Mouse (Mus musculus) thymus, postnatal 36 days (tissue): ENCODE measurements around the gene Cdk17.

Experiments used
- DNase-seq, 2 experiments: peaks; one replicate each; pipeline ENCODE4 v3.0.0; 2022; ENCODE audit warnings: mixed read lengths in 2 of 2

The Cdk17 gene

DNA sequence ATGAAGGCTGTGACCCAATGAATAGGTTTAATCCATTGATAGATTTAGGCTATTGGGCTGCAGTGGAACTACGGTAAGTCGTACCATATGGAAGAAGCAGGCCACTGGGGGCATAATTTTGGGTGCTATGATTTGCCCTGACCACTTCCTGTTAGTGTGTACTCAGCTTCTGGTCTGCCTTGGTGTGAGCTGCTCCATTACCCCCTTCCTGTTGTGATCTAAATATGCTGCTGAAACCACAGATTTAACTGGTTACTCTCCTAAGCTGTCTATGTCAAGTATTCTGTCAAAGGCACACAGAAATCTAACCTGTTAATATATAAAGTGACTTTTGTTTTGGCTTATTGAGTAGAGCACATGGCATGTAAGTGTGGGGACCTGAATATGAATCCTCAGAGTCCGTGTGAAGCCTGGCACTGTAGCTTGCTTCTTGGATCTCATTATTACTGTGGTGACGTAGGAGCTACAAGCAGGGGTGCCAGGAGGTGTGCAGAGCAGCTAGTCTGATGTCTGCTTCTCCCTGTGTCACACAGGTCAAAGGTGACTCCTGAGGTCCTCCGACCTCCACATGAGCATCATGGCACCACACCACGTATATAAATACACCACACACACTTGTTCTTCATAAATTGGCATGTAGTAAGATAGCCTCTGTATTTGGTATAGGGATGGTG, 10.6 kb downstream of the Cdk17 start:
- no peak for DNase-seq

DNA sequence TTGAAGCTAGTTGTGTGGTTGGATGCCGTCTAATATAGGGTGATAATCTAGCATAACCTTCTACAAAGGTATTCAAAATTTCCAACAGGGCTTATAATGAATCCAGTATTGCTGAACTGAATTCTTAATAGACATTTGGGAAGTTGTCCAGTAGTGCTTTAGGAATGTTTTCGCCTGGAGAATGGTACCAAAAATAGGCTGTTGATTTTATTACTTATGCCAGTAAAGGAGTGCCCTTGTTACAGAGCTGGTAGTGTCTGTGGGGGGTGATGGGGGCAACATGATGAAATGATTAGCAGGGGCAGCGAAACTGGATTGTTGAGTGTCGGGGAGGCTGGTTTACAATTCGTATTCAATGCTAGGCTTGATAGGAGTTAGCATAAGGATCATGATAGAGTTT, 16.8 kb downstream of the Cdk17 start:
- DNase-seq = no peak

DNA sequence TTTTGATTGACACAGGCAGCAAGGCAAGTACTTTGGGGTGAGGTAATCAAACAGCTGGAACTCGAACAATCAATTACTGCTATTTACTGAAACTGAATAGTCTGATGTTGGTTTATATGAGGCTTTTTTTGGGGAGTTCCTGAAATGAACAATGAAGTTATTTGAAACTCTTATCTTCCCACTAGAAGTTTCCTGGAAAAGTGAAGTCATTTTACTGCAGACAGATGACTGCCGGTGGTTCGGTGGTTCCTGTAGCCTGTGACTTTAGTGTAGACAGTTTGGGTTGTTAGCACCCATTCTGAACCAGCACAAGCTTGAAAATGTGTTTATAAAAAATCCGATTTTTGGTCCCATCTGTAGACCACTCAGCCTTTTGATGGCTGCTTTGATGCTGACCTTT, 17.2 kb downstream of the Cdk17 start:
- DNase-seq = no peak

DNA sequence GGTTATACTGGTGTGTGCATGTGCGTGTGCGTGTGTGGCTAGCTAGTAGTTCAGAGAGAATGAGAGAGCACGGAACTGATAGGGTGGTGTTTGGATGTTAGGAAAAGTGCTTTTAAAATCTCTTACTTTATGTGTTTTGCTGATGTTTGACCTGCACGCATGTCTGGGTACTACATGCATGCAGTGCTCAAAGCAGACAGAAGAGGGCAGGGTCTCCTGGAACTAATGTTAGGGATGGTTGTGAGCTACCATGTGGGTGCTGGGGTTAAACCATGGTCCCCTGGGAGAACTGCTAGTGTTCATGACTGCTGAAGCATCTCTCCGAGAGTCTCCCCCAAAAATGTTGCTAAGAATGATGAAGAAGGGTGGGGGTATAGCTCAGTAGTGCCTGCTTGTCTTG, 18.0 kb downstream of the Cdk17 start:
- DNase-seq = peak in 1 of 2 experiments; percentile 23

DNA sequence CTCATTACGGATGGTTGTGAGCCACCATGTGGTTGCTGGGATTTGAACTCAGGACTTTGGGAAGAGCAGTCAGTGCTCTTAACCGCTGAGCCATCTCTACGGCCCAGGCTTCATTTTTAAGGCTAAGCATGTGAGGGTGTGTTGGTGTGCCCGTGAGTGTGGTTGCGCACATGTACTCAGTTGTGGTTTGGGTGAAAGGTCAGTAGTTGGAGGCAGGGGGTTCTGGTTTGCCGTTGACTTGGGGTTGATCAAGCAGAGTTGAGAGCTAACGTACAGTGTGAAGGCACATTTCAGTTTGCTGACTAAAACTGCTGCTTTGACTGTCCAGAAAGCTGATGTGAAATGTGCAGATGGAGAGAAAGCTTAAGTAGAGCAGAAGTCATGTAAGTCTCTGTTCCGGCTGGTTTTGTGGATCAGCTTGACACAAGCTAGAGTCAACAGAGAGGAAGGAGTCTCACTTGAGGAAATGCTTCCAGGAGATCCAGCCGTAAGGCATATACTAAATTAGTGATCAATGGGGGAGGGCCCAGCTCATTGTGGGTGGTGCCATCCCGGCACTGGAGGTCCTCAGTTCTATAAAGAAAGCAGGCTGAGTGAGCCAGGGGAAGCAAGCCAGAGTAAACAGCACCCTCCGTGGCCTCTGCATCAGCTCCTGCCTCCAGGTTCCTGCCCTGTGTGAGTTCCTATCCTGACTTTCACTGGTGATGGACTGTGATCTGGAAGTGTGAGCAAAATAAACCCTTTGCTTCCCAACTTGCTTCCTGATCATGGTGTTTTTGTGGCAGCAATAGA, 19.2 kb downstream of the Cdk17 start:
- no peak for DNase-seq

DNA sequence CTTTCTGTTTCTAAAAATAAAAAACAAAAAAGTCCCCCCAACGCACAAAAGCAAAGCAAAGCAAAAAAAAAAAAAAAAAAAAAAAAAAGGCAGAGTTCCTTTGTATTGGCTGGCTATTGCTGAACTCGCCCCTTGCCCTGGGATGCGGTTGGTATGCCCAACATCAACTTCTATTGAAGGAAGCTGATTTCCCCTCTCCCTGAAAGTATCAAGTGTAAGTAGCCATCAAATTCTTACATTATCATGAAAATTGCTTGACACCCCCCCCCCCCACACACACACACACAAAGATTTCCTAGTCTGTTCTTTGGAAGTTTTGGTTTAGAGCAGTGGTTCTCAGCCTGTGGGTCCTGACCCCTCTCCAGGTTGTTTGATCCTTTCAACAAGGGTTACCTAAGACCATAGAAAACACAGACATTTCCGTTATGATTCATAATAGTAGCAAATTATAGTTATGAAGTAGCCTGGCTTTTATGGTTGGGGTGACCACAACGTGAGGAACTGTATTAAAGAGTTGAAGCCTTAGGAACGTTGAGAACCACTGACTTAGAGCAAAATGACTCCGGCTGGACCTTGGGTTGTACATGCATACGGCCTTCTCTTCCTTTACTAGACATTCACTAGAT, 23.8 kb downstream of the Cdk17 start:
- no peak for DNase-seq

DNA sequence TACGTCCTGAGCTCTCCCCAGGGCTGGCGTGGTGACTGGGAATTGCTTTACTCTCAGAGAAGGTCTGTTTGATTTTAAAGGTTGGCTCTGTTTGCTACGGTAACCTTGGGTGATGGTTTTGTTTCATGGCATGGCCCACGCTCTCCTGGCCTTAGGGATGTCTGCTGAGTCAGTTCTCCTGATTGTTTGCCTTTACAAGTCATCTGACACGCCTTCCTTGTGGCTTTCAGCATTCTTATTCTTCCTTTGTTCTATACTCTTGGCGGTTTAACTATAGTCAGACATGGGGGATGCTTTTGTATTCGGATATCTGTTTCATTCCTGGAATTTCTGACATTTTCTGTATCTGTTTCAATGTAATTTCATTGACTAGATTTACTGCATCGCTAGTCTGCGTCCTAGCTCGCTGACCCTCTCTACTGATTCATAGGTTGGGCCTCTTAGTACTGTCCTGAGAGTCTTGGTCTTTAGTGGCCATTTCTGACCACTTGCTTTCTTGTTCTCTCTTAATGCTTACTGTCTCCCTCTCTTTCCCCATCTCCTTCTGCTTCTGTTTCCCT, 27.8 kb downstream of the Cdk17 start:
- no peak for DNase-seq

DNA sequence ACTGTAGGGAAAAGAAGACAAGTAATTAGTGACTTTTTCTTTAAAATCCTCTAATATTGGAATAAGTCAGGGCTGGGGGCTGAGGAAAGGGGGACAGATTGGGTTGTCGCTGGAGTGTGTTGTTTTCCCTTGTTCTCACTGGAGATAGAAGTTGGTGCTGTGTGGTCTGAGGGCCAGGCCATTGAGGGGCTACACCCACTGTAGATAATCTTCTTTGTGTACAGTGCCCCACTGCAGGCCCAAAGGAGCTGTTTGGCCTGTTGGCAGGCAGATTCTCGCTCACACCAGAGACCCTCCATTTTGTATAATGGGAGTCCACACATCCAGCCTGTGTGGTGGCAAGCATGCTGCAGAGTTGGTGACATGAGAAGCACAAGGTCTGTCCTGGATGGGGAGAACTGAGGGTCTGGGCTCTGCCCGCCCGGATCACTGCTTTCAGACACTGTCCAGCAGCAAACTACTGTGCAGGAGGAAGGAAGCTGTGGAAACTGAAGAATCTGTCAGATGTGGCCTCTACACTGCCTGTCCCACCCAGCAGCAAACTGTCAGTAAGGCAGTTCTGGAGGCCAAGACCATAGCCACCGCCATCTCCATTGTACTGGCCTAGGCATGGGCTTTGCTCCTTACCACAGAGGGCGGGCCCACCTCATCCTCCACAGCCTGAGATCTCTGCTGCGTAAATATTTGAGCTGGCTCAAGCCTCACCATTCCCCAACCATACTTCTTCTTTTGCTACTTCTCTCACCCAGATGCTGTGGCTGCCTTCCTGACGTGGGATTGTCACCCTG, 30.0 kb downstream of the Cdk17 start:
- no peak for DNase-seq

DNA sequence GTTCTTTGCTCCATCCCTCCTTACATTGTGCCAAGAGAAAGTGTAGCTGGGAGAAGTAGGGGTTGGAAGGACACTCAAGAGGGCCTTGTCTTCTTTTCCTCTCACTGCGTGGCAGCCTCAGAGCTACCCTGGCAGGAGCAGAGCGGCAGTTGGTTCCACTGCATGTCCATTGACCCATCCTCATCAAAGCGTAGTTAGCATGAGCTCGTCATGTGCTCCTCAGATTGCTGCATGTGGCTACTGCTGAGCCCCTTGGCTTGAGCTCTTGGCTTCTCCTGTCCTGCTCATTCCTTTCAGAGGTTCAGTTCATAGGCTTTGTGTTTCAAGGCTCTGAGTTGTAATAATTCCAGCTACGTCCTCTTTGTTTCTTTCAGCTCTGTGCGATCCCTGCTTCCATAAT, 36.4 kb downstream of the Cdk17 start:
- no peak for DNase-seq

DNA sequence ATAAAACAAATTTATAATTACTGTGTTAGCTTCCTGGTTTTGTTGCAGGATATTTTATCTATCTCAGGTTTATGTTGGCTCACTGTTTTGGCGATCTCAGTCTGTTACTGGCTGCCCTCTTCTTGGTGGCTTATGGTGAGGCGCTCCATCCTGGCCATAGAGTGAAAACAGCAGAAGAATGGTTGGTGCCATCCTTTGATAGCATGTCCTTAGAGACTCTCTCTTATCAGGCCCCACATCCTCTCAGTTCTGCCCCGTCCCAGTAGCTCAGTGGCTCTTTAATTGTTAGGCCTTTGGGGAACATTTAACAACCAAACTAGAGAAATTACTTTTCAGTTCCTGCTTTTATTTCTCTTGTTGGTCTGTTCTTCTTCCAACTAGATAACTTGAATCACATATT, 38.3 kb downstream of the Cdk17 start:
- DNase-seq = no peak

DNA sequence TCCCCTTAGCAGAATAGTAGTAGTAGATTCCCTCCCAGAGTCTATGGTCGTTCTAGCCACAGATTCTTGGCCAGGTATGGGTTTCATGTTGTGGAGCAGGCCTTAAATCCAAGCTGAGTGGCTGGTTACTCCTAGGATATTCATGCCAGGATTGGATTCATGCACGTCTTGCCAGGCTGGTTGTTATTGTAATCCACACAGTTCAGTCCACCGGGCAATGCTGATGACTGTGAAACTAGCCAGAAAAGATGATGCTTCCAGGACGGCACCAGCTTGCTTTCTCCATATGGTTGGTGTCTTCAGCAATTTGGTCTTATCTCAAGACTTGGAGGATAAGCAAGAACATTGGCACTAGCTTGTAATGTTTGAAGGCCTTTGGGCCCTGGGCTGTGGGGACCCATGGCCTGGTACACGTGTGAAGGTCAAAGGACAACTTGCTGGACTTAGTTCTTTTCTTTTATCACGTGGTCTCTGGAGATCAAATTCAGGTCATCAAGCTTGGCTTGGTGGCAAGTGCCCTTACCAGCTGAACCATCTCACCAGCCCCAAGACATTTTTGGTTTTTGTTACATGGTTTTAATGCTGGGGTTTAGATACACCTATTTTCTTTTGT, 41.3 kb downstream of the Cdk17 start:
- no peak for DNase-seq

DNA sequence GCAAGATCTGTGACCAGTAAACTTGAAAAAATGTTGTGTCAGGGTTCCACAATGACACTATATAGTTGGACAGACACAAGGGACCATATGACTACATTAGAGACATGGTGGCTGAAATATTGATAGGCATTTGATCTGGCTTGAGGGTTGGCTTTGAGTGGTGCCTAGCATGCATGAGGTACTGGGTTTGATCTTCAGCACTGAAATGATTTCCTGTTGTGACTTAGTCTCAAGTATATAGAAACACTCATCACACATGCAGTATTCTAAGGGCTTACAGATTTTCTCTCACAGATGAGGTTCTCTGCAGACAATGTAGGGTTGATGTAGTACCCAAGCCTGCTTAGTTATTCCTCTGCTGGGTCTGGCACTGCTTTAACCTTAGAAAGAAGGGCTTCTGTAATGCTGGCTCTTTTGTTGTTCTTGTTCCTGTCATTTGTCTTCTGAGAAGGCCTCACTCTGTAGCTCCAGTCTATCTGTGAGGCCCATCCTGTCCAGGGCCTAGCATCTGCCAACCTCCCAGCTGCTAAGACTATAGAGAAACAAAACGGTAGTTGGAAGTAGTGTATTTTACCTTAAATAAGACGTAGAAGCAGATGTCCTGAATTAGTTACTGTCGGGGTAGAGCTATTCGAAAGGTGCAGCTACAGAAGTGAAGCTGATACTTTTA, 44.7 kb downstream of the Cdk17 start:
- DNase-seq = no peak

DNA sequence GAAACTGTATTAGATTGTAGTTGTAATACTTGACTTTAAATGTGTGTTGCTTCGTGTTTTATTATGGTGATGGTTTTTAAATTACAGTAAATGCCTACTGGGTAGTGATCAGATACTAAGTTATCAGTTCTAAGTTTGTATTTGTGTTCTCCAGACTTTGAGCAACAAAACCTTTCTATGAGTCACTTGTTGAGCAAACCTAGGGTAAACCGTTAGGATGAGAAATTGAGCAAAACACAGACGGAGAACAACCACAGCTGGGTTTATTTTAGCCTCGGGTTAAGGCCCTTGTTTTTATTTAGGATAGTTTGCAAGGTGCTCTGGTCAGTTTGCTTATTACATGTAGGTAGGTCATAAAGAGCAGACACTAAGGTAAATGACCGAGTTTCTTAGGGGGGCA, 46.5 kb downstream of the Cdk17 start:
- no peak for DNase-seq

DNA sequence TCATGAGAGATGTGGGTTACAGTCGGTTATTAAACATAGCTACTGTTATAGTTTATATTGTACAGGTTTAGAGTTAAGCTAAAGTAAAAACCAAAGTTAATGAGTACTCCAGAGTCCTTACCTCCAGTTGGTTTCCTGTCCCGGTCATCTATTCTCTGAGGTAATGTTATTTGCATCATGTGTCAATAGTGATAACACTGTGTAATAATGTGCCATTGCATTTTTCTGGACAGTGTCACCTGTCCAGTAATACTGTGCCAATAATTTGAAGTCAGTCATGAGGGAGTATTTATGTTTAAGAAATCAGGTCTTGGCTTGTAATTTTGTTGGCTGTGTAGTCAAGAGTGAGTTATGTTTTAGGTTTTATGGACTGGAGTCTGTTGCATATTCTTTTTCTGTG, 52.0 kb downstream of the Cdk17 start:
- DNase-seq = no peak

DNA sequence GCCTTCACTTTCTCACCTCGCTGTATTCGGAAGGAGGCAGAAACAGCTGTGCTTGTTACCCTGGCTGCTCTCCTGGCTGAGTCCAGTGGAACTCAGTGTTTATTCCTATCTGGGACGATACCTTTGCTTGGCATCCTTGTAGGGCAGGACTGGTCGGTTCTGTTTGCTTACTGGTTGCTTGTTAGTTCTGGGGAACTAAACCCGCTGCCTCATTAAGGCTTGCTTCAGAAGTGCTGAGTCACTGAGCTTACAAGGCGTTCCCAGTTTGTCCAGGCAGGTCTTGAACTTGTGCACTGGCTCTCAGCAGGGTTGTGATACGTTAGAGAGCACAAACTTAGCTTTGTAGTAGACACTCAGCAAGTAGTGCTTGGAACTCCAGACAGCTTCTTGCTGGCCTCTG, 52.7 kb downstream of the Cdk17 start:
- no peak for DNase-seq

DNA sequence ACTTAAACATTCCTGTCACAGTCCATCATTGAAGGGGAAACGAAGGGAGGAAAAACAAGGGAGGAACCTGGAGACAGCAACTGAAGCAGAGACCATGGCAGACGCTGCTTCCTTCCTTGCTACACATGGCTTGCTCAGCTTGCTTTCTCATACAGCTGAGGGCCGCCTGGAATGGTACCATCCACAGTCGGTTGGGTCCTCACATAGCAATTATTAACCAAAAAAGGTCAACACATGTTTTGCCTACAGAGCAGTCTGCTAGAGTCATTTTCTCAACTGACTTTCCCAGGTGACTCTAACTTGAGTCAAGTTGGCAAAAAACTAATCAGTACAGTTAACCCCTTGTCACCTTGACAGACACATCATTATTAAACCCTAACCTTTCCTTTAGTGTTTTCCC, 53.6 kb downstream of the Cdk17 start:
- no peak for DNase-seq

DNA sequence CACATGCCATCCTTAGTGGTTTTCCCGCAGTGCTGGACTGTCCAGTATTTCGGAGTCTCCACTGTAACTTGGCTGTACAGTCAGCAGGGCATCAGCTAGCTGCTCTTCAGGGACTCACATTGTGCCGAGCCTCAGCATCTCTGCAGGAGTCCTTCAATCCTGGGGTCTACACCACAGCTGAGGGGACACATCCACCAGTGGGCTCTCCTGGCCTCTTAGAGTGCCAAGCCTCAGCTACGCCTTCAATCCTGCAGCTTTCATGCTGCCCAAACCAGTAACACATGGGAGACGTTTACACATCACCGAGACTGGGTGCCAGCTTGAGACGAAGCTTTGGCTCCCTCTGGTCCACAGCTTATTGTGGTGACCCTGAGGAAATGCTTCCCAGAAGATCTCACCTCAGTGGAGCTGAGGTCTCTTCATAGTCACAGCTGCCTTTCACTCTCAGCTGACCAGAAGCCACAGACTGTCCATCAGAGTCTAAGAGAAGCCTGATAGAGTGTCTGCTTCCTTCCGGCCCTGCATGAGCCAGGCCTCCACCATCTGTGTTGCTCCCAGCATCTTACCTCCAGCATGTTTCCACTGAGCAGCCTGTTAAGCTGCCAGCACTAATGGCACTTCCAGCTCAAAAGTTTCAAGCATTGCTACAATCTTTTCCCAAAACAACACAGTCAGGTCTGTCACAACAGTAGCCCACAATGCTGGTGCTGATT, 54.5 kb downstream of the Cdk17 start:
- DNase-seq = no peak

DNA sequence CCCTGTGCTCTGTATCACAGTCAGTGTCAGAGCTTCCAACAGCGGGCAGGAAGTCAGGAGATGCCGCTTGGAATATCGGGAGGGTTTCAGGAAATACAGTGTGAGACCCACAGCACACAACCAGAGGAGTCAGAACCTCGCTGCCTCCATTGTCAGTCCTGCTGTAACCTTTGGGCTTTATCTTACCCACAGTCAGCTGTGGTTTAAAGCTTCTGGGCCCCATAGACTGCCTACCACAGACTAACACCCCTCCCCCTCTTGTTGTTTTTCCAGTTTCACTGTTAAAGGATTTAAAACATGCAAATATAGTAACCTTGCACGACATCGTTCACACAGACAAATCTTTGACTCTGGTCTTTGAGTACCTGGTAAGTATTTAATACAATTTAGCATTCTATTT, 65.1 kb downstream of the Cdk17 start:
- no peak for DNase-seq

DNA sequence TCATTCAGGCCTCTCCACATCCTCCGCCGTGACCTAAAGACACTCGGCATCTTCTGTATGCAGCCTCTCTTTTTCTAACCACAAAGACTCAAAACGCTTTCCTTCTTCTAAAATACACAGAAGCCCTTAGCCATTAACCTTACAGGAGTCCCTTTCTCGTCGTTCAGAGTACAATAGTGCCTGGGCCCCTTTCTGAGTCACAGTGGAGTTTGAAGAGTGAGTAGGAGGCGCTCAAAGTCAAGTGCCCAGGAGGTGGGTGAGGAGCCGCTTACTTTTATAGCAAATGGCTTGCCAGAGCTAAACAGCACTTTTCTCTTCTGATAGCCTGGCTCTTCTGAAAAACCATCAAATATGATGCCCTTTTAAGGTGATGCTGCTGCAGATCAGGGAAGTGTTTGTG, 67.2 kb downstream of the Cdk17 start:
- peak; percentile 26 to 32 for DNase-seq

DNA sequence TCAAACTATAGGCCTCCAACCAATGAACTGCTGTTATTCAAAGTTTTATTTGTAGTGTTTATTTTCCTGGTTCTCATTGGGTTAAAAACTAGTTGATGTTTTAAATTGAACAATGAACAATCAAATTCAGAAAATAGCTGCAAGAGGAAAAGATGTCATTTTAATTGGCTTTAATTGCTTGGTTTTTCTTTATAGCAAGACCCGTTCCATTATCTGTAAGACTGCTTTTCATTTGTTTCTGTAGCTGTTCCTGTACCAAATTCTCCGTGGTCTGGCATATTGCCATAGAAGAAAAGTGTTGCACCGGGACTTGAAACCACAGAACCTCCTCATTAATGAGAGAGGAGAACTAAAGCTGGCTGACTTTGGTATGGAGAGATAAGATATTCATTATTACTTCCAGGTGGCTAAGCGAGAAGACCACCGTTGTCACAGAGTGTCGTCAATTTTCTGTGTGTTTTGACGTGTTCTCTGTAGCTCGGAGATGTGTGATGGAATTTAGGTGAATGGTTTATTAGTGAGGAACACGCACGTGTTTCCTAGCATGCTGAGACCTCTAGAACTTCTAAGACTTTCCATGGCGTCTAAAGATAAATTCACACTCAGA, 67.8 kb downstream of the Cdk17 start:
- no peak for DNase-seq

DNA sequence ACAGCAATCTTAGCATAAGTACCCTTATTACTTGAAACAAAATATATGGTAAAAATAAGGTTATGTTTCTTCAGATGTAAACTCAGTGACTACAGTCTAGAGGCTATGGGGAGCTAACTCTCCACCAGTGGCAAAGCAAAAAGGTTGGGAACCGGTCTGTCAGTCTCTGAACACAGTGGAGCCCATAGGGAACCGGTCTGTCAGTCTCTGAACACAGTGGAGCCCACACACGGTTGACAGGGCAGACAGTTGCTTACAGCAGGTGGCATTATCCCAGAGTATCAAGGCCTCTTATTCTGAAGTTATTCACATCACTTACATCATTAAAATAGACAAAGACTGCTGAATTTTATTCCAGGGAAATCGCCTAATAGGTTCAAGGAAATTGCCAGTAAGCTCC, 70.8 kb downstream of the Cdk17 start:
- no peak for DNase-seq
